Mouse (Mus musculus) Patski (cell line): ENCODE data around the gene Chst8. TPM values are rescaled to one million over a fixed set of nuclear protein-coding genes. Genes with fewer than 3 reads are reported as not detected.

ENCODE experiments used
- ATAC-seq: fragments of 100-300 bp; one replicate; pipeline ENCODE4 v1.8.0; 2021
- CTCF ChIA-PET: fragments of 350-600 bp; sonication (Branson Sonifier 250); formaldehyde crosslinking; loops from one replicate; lab custom pipeline; 2022; ENCODE audit warnings: inconsistent platforms; lab: Charles Lee
- POLR2A ChIA-PET: fragments of 350-600 bp; sonication (Branson Sonifier 250); formaldehyde crosslinking; loops from one replicate; lab custom pipeline; 2022; ENCODE audit warnings: antibody characterized with exemption, inconsistent platforms; lab: Charles Lee
- DNase-seq: peaks from one replicate; pipeline ENCODE4 v3.0.0-alpha.2; 2011; ENCODE audit warnings: low read depth, low spot score
- H3K27me3 ChIP-seq: fragments of 371-371 bp; one replicate; pipeline ENCODE4 v1.5.1; 2021
- CTCF ChIP-seq: fragments of 100-300 bp; IDR thresholded peaks from one replicate; pipeline ENCODE4 v1.5.1; 2021
- in situ Hi-C: fragments of 300-500 bp; cut with MboI; formaldehyde crosslinking; loops from 3 replicates; pipeline ENCODE4 v1.11.1; 2018; ENCODE audit warnings: low pct_unique_long_range_greater_than_20kb, mixed read lengths
- polyA plus RNA-seq: library from polyadenylated mRNA; unstranded; gene quantifications from one replicate; pipeline ENCODE4 v1.2.3, GENCODE M21; 2021

The Chst8 gene
- polyA plus RNA-seq, 1 experiment from 2014 or later: 2.2 TPM

GRCm38 (mm10) chr7:34718651-34719050 lies 93.9 kb downstream of the Chst8 start:
- no peak for TF ChIP-seq CTCF
- in situ Hi-C loops: no loop called here
- ChIA-PET POLR2A (interaction anchor here (0.6 to 0.9 kb wide), 2 partner anchors 10 to 38 kb away, joined by 3 read pairs; no protein-coding TSS in a partner anchor), CTCF (interaction anchor here (1.2 to 4.3 kb wide), 5 partner anchors 11 to 311 kb away, joined by 3 to 32 read pairs (median 5); no protein-coding TSS in a partner anchor)
- no peaks in the 10 kb centered on the region for H3K27me3 ChIP-seq
- DNase-seq (no peak), ATAC-seq (no peak)

- no peak for TF ChIP-seq CTCF
- DNase-seq (no peak), ATAC-seq (no peak)
- POLR2A ChIA-PET: no interaction called here
- CTCF ChIA-PET: interaction anchor here (4.3 kb wide), 1 partner anchor 42 kb away, joined by 32 read pairs; no protein-coding TSS in a partner anchor
- no peaks in the 10 kb centered on the region for H3K27me3 ChIP-seq
- in situ Hi-C loops: no loop called here
Measured at GRCm38 (mm10) chr7:34717161-34717810, 95.2 kb downstream of the Chst8 start.

GRCm38 (mm10) chr7:34714848-34715460 lies 97.6 kb downstream of the Chst8 start:
- DNase-seq (peak; percentile 75), ATAC-seq (peak; percentile 67)
- POLR2A ChIA-PET: no interaction called here
- H3K27me3 ChIP-seq: no peaks in the 10 kb centered on the region
- in situ Hi-C loops: no loop called here
- CTCF ChIA-PET: interaction anchor here (1.4 kb wide), 1 partner anchor 38 kb away, joined by 3 read pairs; no protein-coding TSS in a partner anchor
- no peak for TF ChIP-seq CTCF

- no peak for TF ChIP-seq CTCF
- ATAC-seq (no peak), DNase-seq (no peak)
- no peaks in the 10 kb centered on the region for H3K27me3 ChIP-seq
- ChIA-PET POLR2A (interaction anchor here (0.7 kb wide), 1 partner anchor 10 kb away, joined by 3 read pairs; no protein-coding TSS in a partner anchor), CTCF (no interaction called here)
- in situ Hi-C loops: no loop called here
Measured at GRCm38 (mm10) chr7:34709111-34709510, 103.4 kb downstream of the Chst8 start.

GRCm38 (mm10) chr7:34704401-34704800 lies 108.1 kb downstream of the Chst8 start:
- CTCF ChIA-PET: no interaction called here
- H3K27me3 ChIP-seq: no peaks in the 10 kb centered on the region
- DNase-seq (no peak), ATAC-seq (no peak)
- TF ChIP-seq CTCF: no peak
- POLR2A ChIA-PET: interaction anchor here (0.7 kb wide), 1 partner anchor 12 kb away, joined by 3 read pairs; no protein-coding TSS in a partner anchor
- in situ Hi-C loops: no loop called here

GRCm38 (mm10) chr7:34703437-34703836 lies 109.1 kb downstream of the Chst8 start:
- H3K27me3 ChIP-seq: no peaks in the 10 kb centered on the region
- ATAC-seq (no peak), DNase-seq (no peak)
- no peak for TF ChIP-seq CTCF
- in situ Hi-C loops: no loop called here
- ChIA-PET POLR2A (interaction anchor here (0.6 kb wide), 1 partner anchor 9 kb away, joined by 3 read pairs; no protein-coding TSS in a partner anchor), CTCF (no interaction called here)

GRCm38 (mm10) chr7:34702718-34703351 lies 109.7 kb downstream of the Chst8 start:
- POLR2A ChIA-PET: interaction anchor here (0.6 kb wide), 1 partner anchor 10 kb away, joined by 3 read pairs; no protein-coding TSS in a partner anchor
- no peak for ATAC-seq

GRCm38 (mm10) chr7:34699888-34700287 lies 112.6 kb downstream of the Chst8 start:
- in situ Hi-C loops: loop anchor here (25.0 kb wide), 1 partner anchor 312 kb away; no protein-coding TSS in a partner anchor
- CTCF ChIA-PET: no interaction called here
- DNase-seq (no peak), ATAC-seq (no peak)
- TF ChIP-seq CTCF: no peak
- POLR2A ChIA-PET: no interaction called here
- no peaks in the 10 kb centered on the region for H3K27me3 ChIP-seq

More at GRCm38 (mm10) chr7:34702718-34703351, 109.7 kb downstream of the Chst8 start:
- in situ Hi-C loops: no loop called here
- no peak for TF ChIP-seq CTCF
- DNase-seq: no peak
- CTCF ChIA-PET: no interaction called here
- H3K27me3 ChIP-seq: no peaks in the 10 kb centered on the region

- ChIA-PET CTCF (no interaction called here), POLR2A (no interaction called here)
- ATAC-seq: no peak
- H3K27me3 ChIP-seq: no peaks in the 10 kb centered on the region
- no peak for TF ChIP-seq CTCF
- no peak for DNase-seq
- in situ Hi-C loops: loop anchor here (25.0 kb wide), 1 partner anchor 314 kb away; no protein-coding TSS in a partner anchor
Measured at GRCm38 (mm10) chr7:34698221-34698620, 114.3 kb downstream of the Chst8 start.

GRCm38 (mm10) chr7:34696086-34696485 lies 116.4 kb downstream of the Chst8 start:
- POLR2A ChIA-PET: no interaction called here
- ATAC-seq (no peak), DNase-seq (no peak)
- in situ Hi-C loops: loop anchor here (25.0 kb wide), 1 partner anchor 316 kb away; no protein-coding TSS in a partner anchor
- CTCF ChIA-PET: no interaction called here
- no peaks in the 10 kb centered on the region for H3K27me3 ChIP-seq
- TF ChIP-seq CTCF: no peak
